Mouse (Mus musculus): ENCODE measurements at regions not wholly inside any gene's neighbourhood (a gene's known extent, or its start where the extent isn't known, plus 50 kb on each side); places are given as distances from the start of the nearest gene placed in this dataset. TPM values are rescaled to one million over a fixed set of nuclear protein-coding genes. Genes with fewer than 3 reads are reported as not detected.

Small RNA genes in the stretch of these regions (microRNA-seq; reads per million reads assigned to microRNA genes)
- not detected for gene Gm25950
